11 mouse cellular contexts compared by ENCODE assay signal in genomic region chr11:8781308-8782140, GRCm38 (mm10).
DNase-seq lines count a peak whose midpoint lies in the region; ATAC-seq lines count a peak whose summit lies in the region.
"Had no signal": no experiment of that assay in that cellular context is flagged by ENCODE, and none has a peak within 500 bp of the region (broad histone marks: within the 10 kb centered on the region; RNA-seq: fewer than 3 reads in every experiment).

No protein-coding gene starts in this region.

- no peak overlapping the region for H3K27ac ChIP-seq in hindbrain, embryonic 15.5 days (replicated peaks)
- peak overlapping the region; percentile 57 for H3K27ac ChIP-seq in limb, embryonic 10.5 days

- no peaks in the 10 kb centered on the region for H3K27me3 ChIP-seq in hindbrain, embryonic 15.5 days
- no peaks in the 10 kb centered on the region for H3K27me3 ChIP-seq in limb, embryonic 10.5 days (ENCODE audit: low read depth, poor library complexity, severe bottlenecking)

- WGBS in hindbrain, embryonic 15.5 days = 57% methylated on average over 10 of the region's 10 CpGs
- WGBS in limb, embryonic 10.5 days = 56% methylated on average over 10 of the region's 10 CpGs

- H3K4me1 ChIP-seq in hindbrain, embryonic 15.5 days (replicated peaks) = no peaks in the 10 kb centered on the region
- H3K4me1 ChIP-seq in limb, embryonic 10.5 days = peaks cover 42% of the 10 kb centered on the region

- no peaks in the 10 kb centered on the region for H3K9me3 ChIP-seq in hindbrain, embryonic 15.5 days
- no peaks in the 10 kb centered on the region for H3K9me3 ChIP-seq in limb, embryonic 10.5 days (replicated peaks)

- H3K36me3 ChIP-seq in hindbrain, embryonic 15.5 days = no peaks in the 10 kb centered on the region
- no peaks in the 10 kb centered on the region for H3K36me3 ChIP-seq in limb, embryonic 10.5 days

- intact Hi-C loops in heart, postnatal 36 days (cut with DNase I) = no loop called here

- no peak overlapping the region for H3K4me2 ChIP-seq in hindbrain, embryonic 15.5 days

- H3K9ac ChIP-seq in hindbrain, embryonic 15.5 days = no peak overlapping the region

- no peak overlapping the region for H3K4me3 ChIP-seq in hindbrain, embryonic 15.5 days
- no peak overlapping the region for H3K4me3 ChIP-seq in limb, embryonic 10.5 days

- peak; percentile 92 for DNase-seq in heart, adult 11 months
- DNase-seq in heart, postnatal 36 days = no peak
- DNase-seq in adrenal gland, adult 2 months = peak; percentile 80
- DNase-seq in limb, embryonic 10.5 days (ENCODE audit: low spot score) = no peak
- no peak for DNase-seq in left cerebral cortex, adult 11 months (ENCODE audit: low spot score)
- DNase-seq in cerebellum, postnatal 10 days = no peak
- DNase-seq in MN1 (ENCODE audit: low spot score) = no peak
- DNase-seq: B cell, adult 2 months; cerebellum, adult 18-20 months; lung, postnatal 4 days had no signal

- peak; percentile 73 for ATAC-seq in hindbrain, embryonic 15.5 days (ENCODE audit: low FRiP score, low read depth)

Comparison
In these comparisons a context has a peak if more than half of its experiments do, and no peak if none do; other contexts are left out.
1. DNase-seq: peak in heart, adult 11 months (single experiment) and adrenal gland, adult 2 months (single experiment); none in heart, postnatal 36 days (0 of 2), limb, embryonic 10.5 days (single experiment), left cerebral cortex, adult 11 months (single experiment), cerebellum, postnatal 10 days (0 of 2) and MN1 (single experiment).